Mouse (Mus musculus) brain, adult 2 months (tissue): ENCODE measurements around the gene Eif6.

Experiments used
- DNase-seq: peaks from one replicate; pipeline ENCODE4 v3.0.0; 2011; ENCODE audit warnings: low read depth, low spot score

The Eif6 gene

DNA sequence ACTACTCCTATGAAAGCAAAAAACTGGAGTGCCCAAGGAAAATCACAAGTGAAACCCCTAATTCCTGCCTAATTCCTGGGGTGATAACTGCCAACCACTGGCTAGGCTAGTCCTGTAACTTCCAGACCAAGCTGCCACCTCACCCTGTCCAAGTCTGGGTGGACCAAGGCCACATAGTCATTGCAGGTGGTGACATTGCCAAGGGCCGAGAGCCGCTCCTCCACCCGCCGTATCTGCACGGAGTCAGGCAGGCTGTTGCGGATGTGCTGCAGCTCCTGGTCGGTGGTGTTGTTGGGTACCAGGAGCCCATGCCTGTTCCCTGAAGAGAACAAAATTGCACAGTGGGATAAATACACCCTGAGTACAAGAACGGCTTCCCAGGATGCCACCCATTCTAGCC is 3.0 kb downstream of the Eif6 start:
- DNase-seq, result no peak

- DNase-seq, result no peak
Observed at GRCm38 (mm10) chr2:155820779-155821178, 5.9 kb downstream of the Eif6 start.

- DNase-seq, result peak; percentile 50
Observed at GRCm38 (mm10) chr2:155819449-155820251, 7.1 kb downstream of the Eif6 start.

DNA sequence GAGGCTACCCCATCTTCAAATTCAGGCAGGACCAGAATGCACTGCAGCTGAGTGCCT is 7.5 kb downstream of the Eif6 start, which contains the start of gene BC029722:
Gene BC029722 (minus strand): TSS at position 35 of the 57 bp plus-strand sequence.
- DNase-seq, result no peak

GRCm38 (mm10) chr2:155818596-155819391 is 7.9 kb downstream of the Eif6 start:
- peak; percentile 98 for DNase-seq

- peak; percentile 39 for DNase-seq
Observed at GRCm38 (mm10) chr2:155817301-155818245, 9.2 kb downstream of the Eif6 start.

DNA sequence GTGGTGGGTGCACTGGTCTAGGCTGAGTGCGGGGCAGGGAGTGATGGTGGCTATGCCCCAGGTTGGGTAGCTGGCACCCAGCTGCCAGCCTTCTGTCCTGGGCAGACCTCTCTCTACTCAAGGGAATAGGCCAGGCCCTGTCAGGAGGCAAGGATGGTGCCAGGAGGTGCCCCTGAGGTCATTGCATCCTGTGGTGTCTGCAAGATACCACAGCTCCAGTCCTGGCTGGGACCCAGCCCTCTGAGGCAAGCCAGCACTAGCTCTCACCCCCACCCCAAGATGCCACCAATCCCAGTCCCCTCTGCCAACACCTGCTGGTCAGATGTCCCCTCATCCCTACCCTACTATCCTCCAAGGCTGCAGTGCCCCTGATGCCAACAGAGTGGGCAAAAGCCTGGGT is 10.5 kb downstream of the Eif6 start:
- DNase-seq, result peak; percentile 54

DNA sequence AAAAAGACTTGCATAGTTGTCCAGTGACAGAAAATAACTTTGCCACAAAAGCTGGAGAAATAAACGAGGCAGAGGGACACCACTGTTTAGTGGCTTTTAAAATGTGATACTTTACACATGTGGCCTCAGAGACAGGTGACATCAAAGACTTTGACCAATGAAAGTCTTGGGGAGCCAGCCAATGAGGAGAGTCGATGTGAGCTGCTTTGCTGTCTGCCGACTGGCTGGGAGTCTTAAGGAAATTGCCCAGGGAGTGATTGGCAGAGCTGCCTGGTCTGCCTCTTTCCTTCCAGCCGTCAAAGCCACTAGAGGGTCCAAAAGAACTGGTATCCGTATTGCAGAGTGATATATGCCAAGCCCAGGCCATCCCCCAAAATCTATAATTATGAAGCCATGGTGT is 11.9 kb downstream of the Eif6 start:
- peak; percentile 85 for DNase-seq

DNA sequence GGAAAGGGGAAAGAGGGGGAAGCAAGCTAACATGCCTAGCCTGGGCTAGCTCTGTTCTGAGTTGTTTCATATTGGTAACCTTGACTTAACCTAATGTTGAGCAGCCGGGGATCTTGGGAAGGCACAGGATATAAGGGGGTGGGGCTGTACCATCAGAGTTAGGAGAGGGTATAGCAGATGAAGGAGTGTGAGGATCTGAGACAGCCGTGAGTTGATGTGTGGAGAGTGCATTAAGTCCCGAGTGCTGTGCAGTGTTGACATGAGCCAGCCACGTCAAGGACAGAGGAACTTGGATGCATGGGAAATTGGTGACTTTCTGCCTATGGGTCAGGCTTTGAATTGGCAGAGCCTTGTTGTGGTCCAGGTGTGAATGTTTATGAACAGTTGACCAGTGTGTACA is 14.1 kb downstream of the Eif6 start:
- no peak for DNase-seq

DNA sequence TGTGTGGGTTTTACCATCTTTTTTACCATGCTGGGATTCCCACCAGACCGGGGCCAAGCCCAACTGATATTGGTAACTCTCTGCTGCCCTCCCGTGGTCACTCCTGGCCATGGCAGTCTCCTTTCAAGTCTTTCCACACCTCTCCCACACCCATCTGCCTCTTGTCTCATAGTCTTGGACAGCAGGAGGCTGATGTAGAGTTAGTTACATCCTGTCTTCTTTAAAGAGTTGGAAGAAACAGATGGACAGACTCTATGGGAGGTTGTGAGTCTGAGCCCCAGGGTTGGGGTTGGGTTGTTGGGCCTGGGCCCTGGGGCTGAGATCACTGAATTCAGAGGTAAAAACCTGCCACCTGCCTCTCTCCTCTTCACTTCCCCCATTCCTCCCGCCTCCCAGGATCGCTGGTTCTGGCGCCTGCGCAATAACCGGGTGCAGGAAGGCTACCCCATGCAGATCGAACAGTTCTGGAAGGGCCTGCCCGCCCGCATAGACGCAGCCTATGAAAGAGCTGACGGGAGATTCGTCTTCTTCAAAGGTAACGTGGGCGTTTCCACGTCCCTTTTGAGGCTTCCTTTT is 14.8 kb downstream of the Eif6 start:
- peak; percentile 96 for DNase-seq

- no peak for DNase-seq
Observed at GRCm38 (mm10) chr2:155809620-155810019, 17.1 kb downstream of the Eif6 start.

DNA sequence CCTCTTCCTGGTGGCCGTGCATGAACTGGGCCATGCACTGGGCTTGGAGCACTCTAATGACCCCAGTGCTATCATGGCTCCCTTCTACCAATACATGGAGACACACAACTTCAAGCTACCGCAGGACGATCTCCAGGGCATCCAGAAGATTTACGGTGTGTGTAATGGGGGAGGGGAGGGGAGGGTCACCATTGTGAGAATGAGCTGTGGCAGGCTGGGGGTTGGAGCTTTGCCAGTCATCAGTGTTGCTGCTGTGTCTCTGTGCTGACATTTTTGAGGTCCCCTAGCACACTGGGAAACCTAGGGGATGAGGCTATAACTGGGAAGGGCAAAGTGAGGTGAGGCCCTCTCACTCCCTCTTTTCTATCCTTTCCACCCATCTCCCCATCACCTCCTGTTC is 19.3 kb downstream of the Eif6 start:
- DNase-seq, result no peak

DNA sequence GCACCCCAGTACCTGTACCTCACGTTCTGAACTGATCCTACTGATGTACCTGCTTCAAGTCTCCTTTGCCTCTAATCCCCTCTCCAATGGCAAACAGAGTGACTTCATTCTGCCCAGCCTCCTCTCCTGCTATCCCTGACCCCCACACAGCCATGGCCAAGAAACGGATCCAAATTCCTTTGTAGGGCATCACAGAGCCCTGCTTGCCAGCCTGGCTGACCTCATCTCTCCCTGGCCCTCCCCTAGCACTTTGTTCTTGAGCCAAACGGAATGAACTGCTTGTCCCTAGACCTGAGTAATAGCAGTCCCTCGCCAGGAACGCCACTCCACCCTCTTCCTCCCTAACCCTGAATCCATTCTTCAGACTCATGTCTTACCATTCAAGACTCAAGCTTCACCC is 20.2 kb downstream of the Eif6 start:
- peak; percentile 98 for DNase-seq

- DNase-seq, result no peak
Observed at GRCm38 (mm10) chr2:155805925-155806255, 20.8 kb downstream of the Eif6 start.

DNA sequence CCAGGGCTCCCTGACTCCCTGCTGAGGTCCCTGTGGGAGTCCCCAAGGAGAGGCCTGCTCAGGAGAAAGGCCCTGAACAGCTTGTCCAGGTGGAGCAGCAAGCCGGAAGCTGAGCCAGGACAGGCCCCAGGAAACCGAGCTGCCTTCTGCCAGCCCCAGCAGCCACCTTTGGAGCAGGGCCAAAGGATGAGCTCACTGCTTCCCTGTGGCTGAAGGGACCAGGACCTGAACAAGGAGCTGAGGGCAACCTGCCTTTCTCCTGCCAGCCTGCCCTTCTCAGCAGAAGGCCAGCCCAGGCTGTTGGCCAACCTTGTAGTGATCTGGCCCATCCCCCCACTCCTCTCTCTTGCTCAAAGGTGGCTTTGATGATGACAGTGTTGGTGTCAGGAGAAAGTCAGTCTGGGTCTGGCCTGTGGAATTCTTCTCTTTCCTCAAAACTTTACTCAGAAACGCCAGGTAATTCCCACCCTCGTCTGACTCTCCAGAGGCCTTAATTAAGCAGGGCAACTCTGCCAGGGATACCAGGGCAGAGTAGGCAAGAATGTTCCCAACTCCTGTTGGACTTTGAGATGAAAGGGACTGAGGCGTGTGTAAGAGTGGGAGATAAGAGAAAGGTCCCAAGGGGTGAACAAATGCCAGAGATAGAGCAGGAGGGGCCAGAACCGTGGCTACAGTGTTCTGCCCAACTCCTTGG is 21.3 kb downstream of the Eif6 start:
- peak; percentile 99 for DNase-seq

GRCm38 (mm10) chr2:155804053-155804452 is 22.7 kb downstream of the Eif6 start:
- DNase-seq, result no peak

DNA sequence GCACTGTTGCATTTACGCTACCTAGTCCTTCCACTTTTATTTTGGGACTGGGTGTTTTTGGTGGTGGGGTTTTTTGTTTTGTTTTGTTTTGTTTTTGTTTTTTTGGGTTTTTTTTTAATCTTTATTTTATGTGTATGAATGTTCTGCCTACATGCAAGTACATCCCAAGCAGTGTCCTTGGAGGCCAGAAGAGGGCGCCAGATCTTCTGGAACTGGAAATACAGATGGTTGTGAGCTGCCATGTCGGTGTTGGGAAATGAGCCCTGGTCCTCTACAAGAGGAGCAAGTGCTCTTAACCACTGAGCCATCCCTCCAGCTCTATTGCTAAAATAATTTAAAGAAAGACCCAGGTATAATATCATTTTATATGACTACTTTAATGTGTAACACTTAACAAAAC is 24.0 kb downstream of the Eif6 start:
- DNase-seq, result peak; percentile 59

DNA sequence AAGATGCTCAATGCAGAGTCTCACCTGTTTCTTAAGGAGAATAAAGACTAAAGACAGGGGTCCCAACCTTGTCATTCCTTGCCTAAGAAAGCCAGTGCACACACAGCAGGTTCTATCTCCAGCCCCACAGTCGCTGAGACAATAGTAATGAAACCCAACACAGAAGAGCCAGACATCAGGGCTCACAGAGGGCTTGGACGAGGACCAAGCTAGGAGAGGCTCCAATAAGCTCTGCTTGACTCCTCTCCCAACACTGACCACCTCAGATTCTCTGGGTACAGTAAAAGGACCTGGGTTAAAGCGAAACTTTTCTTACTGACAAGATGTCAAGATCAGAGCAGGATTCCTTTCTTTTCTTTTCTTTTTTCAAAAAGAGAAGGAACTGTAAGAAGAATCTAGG is 28.1 kb downstream of the Eif6 start:
- DNase-seq, result peak; percentile 59

DNA sequence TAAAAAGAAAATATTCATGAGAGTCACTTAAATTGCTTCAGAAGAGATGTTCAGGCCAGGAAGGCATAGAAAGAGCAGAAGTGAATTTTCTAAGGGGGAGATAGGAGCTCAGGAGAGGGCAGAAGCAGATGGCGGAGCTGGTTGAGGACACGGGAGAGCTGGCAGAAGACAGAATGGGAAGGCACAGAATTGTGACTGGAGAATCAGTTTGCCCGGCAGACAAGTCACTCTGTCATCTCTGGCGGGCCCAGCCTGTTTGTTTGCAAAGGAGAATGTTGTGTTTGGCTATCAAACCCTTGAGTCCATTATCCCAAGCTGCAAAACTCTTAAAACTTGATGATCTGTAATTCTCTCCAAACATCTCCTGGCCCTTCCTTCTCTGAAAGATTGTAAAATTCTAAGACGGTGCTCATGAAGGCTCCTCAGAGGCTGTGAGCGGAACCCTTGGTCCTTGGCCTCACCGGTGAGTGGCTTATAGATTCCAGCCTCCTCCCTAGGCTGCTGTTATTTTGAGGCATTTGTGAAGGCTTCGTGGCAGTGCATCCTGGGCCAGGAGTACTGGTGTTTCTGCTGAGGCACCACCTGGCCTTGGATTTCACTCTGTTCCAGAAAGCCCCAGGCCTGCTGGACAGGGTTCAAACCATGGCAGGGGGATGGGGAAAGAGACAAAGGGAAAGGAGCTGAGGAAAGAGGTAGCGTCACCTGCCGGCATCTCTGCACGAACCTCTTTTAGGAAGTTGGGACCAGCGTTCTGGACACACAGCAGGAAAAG is 31.9 kb downstream of the Eif6 start:
- DNase-seq, result peak; percentile 98

GRCm38 (mm10) chr2:155792899-155793298 is 33.8 kb downstream of the Eif6 start:
- DNase-seq, result no peak
